10 mouse cellular contexts compared by ENCODE assay signal in the genomic region with DNA sequence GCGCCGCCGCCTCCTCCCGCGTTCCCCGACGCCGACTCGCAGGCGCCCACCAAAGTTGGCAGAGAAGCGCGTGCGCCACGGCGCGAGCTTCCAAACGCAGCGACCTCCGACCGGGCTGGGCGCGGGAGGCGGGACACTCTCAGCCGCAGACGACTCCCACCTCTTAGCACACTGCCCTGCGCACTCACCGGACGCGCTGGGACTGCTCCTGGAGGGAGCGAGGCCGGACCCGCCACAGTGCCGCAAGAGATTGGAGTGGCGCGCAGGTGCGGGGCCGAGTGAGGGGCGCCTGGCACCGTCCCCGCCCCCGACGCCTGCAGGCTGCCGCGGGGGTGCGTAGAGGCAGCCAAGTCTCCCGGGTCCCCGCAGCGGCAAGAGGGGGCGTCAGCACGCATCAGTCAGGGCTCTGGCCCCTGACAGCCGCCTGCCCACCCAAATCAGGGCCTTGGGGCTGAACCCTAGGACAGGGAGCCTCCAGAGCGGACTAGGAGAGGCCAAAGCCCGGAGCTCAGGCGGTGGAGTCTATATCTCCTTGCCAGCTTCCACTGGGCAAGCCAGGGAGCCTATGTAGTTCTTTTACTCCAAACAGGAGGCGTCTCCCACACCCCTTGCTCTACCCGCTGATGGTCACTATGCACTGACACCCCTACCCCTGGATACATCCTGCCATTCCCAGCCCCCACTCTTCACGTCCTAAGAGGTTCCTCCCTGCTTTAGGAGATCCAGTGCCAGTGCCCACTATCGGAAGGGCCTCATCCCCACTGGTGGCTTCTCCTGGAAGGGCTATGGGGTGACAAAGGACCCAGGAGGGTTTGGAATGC. TPM values are rescaled to one million over a fixed set of nuclear protein-coding genes. Genes with fewer than 3 reads are reported as not detected.
DNase-seq lines count a peak whose midpoint lies in the region; ATAC-seq lines count a peak whose summit lies in the region.
"Had no signal": no experiment of that assay in that cellular context is flagged by ENCODE, and none has a peak within 500 bp of the region (broad histone marks: within the 10 kb centered on the region; RNA-seq: fewer than 3 reads in every experiment).

A gene (minus strand): TSS at position 763 of the 821 bp plus-strand sequence.

- peaks cover 48% of the 10 kb centered on the region for H3K27me3 ChIP-seq in heart, embryonic 12.5 days (replicated peaks)
- H3K27me3 ChIP-seq in liver, embryonic 13.5 days: peaks cover 51% of the 10 kb centered on the region

- peak within 1 kb of the TSS; percentile 54 for H3K4me3 ChIP-seq in heart, embryonic 12.5 days
- peak within 1 kb of the TSS; percentile 53 for H3K4me3 ChIP-seq in liver, embryonic 13.5 days (replicated peaks)

- H3K9me3 ChIP-seq in heart, embryonic 12.5 days (replicated peaks): no peaks in the 10 kb centered on the region
- H3K9me3 ChIP-seq in liver, embryonic 13.5 days (replicated peaks): no peaks in the 10 kb centered on the region

- peak within 1 kb of the TSS; percentile 54 for H3K9ac ChIP-seq in heart, embryonic 12.5 days
- peak within 1 kb of the TSS; percentile 51 for H3K9ac ChIP-seq in liver, embryonic 13.5 days

- DNase-seq in heart, adult 11 months: no peak
- DNase-seq in ZHBTc4 (ENCODE audit: low read depth, low spot score): peak; percentile 74
- no peak for DNase-seq in liver, embryonic 13.5 days
- no peak for DNase-seq in frontal cortex, postnatal 10 days (ENCODE audit: low spot score in 2 of 2)
- no peak for DNase-seq in right cerebral cortex, postnatal 14 days
- no peak for DNase-seq in natural killer cell, adult 2 months (ENCODE audit: low spot score in 2 of 2)

- H3K36me3 ChIP-seq in heart, embryonic 12.5 days: no peaks in the 10 kb centered on the region
- 0 out of 2 replicates have a peak, but pooled peaks cover 3% of the 10 kb centered on the region for H3K36me3 ChIP-seq in liver, embryonic 13.5 days

- peak within 1 kb of the TSS; percentile 92 for H3K4me2 ChIP-seq in heart, embryonic 12.5 days
- peak within 1 kb of the TSS; percentile 70 for H3K4me2 ChIP-seq in liver, embryonic 13.5 days

- no peak within 1 kb of the TSS for H3K27ac ChIP-seq in heart, embryonic 12.5 days (ENCODE audit: poor library complexity, severe bottlenecking)
- no peak within 1 kb of the TSS for H3K27ac ChIP-seq in liver, embryonic 13.5 days

- 0 out of 2 replicates have a peak, but pooled peaks have one; percentile 27 for ATAC-seq in heart, embryonic 12.5 days (ENCODE audit: insufficient number of reproducible peaks, low FRiP score)
- peak; percentile 41; the same call in 1 of the 2 replicates for ATAC-seq in granulocyte monocyte progenitor cell, adult 5-6 weeks (replicated peaks; ENCODE audit: poor library complexity, severe bottlenecking)
- ATAC-seq in liver, embryonic 13.5 days (ENCODE audit: low read depth): no peak
- ATAC-seq: Patski had no signal

- peaks cover 19% of the 10 kb centered on the region for H3K4me1 ChIP-seq in heart, embryonic 12.5 days (replicated peaks)
- H3K4me1 ChIP-seq in liver, embryonic 13.5 days (replicated peaks): peaks cover 50% of the 10 kb centered on the region

- under 1% methylated on average over 58 of the region's 58 CpGs for WGBS in heart, embryonic 12.5 days
- WGBS in liver, embryonic 13.5 days (ENCODE audit: insufficient replicate concordance): 2% methylated on average over 58 of the region's 58 CpGs

RNA-seq across cellular contexts. Expression of the gene that starts here (rescaled TPM):
- 0.08 and 0.17 TPM in 2 replicates for polyA plus RNA-seq in heart, embryonic 12.5 days (2016; fragmentation: Nextera tagmentation; extraction: Ambion mirVana)
- total RNA-seq in granulocyte monocyte progenitor cell, adult 5-6 weeks (2014; fragmentation: Nextera tagmentation): not detected in 2 replicates
- total RNA-seq in granulocyte monocyte progenitor cell, adult 5-6 weeks (2017): not detected in 2 replicates
- polyA plus RNA-seq in liver, embryonic 13.5 days (2015; fragmentation: Nextera tagmentation; extraction: Ambion mirVana): 0.24 and 0.32 TPM in 2 replicates
- total RNA-seq: neutrophil, adult 5-6 weeks had no signal

Comparison
In these comparisons a context has a peak if more than half of its experiments do, and no peak if none do; other contexts are left out.
1. Peak in ATAC-seq, H3K4me3 ChIP-seq, H3K9ac ChIP-seq and H3K4me2 ChIP-seq in heart, embryonic 12.5 days; RNA of the gene not detected or under 1 TPM.
2. Peak in ATAC-seq in granulocyte monocyte progenitor cell, adult 5-6 weeks; RNA of the gene not detected or under 1 TPM.